Mouse (Mus musculus): ENCODE results near the gene Stk17b. TPM values are rescaled to one million over a fixed set of nuclear protein-coding genes. Genes with fewer than 3 reads are reported as not detected.
A peak's percentile ranks its signal among the peaks of the same experiment; 100 is the strongest.
"Not testable (repeated sequence)": the region's sequence is repeated elsewhere in the genome, so short reads cannot be mapped to it uniquely, and the experiment has no call there.

Gene Stk17b
- polyA plus RNA-seq, 1 experiment from 2014 or later: 16.2 TPM

GRCm38 (mm10) chr1:53709602-53710001 lies 75.4 kb downstream of the Stk17b start:
- not testable (repeated sequence) for H3K27me3 ChIP-seq (ENCODE audit: control insufficient read depth, insufficient read depth, low read length); H3K4me1 ChIP-seq (ENCODE audit: control insufficient read depth, insufficient read depth, low read length); H3K27ac ChIP-seq (ENCODE audit: low read depth, low read length); H3K36me3 ChIP-seq (ENCODE audit: control insufficient read depth, insufficient read depth, low read length); H3K9me3 ChIP-seq (ENCODE audit: control insufficient read depth, low read length); H3K4me3 ChIP-seq (ENCODE audit: low read depth, low read length); H3K9ac ChIP-seq (ENCODE audit: low read length); DNase-seq (ENCODE audit: low spot score); H3K4me2 ChIP-seq (ENCODE audit: low read depth)
- WGBS: 68% methylated on average over 5 of the region's 5 CpGs
- ATAC-seq (ENCODE audit: insufficient read depth, low FRiP score, low TSS enrichment): 0 out of 2 replicates have a peak, but pooled peaks have one; percentile 13

- no peak within 1 kb of the TSS for H3K27ac ChIP-seq (ENCODE audit: low read depth, low read length)
- WGBS: 20% methylated on average over 42 of the region's 42 CpGs
Measured at GRCm38 (mm10) chr1:53706431-53707361, 78.3 kb downstream of the Stk17b start, which contains the start of gene Dnah7a. Gene Dnah7a (minus strand): TSS chr1:53706784.

More at GRCm38 (mm10) chr1:53706431-53707361, 78.3 kb downstream of the Stk17b start, which contains the start of gene Dnah7a:
- Histone ChIP-seq H3K9ac (ENCODE audit: low read length) (peak within 1 kb of the TSS; percentile 61), H3K4me2 (ENCODE audit: low read depth) (peak within 1 kb of the TSS; percentile 60), H3K36me3 (ENCODE audit: control insufficient read depth, insufficient read depth, low read length) (no peaks in the 10 kb centered on the region), H3K4me3 (ENCODE audit: low read depth, low read length) (peak within 1 kb of the TSS; percentile 40), H3K4me1 (ENCODE audit: control insufficient read depth, insufficient read depth, low read length) (no peaks in the 10 kb centered on the region), H3K27me3 (ENCODE audit: control insufficient read depth, insufficient read depth, low read length) (no peaks in the 10 kb centered on the region), H3K9me3 (ENCODE audit: control insufficient read depth, low read length) (no peaks in the 10 kb centered on the region)
- ATAC-seq (ENCODE audit: insufficient read depth, low FRiP score, low TSS enrichment) (peak; percentile 74), DNase-seq (ENCODE audit: low spot score) (peak; percentile 80)

Other genes with a start within 250 kb of the Stk17b start
- 8.1 and 8.5 TPM in 2 replicates for gene Dnah7a, start 78.4 kb downstream of the Stk17b start, polyA plus RNA-seq (2014; fragmentation: Nextera tagmentation; extraction: Ambion mirVana)